Mouse (Mus musculus) liver, postnatal 0 days (tissue): ENCODE data around the gene Insig1. TPM values are rescaled to one million over a fixed set of nuclear protein-coding genes. Genes with fewer than 3 reads are reported as not detected.
A peak's percentile ranks its signal among the peaks of the same experiment; 100 is the strongest.

Experiments
- ATAC-seq: fragments of 200-750 bp; cut with Nextera tagmentation; 2 replicates; pipeline ENCODE4 v1.8.0; 2017; ENCODE audit warnings: mild to moderate bottlenecking, moderate library complexity
- DNase-seq: peaks from one replicate; pipeline ENCODE4 v3.0.0-alpha.2; 2016
- H3K27ac ChIP-seq: fragments of 300-500 bp; sonication (generic); 2 replicates; pipeline ENCODE4 v1.5.1; 2014; ENCODE audit warnings: antibody characterized with exemption, moderate library complexity, mild to moderate bottlenecking, low read depth
- H3K27me3 ChIP-seq: fragments of 300-500 bp; sonication (generic); 2 replicates; pipeline ENCODE4 v1.6.1; 2014; ENCODE audit warnings: low read length, control low read depth, mixed read lengths; ENCODE audit not compliant: insufficient read depth
- H3K36me3 ChIP-seq: fragments of 300-500 bp; sonication (generic); replicated peaks from 2 replicates; pipeline ENCODE4 v1.6.1; 2014; ENCODE audit warnings: mild to moderate bottlenecking, control low read depth, low read length, moderate library complexity, mixed read lengths; ENCODE audit not compliant: insufficient read depth
- H3K4me1 ChIP-seq: fragments of 300-500 bp; sonication (generic); 2 replicates; pipeline ENCODE4 v1.6.1; 2014; ENCODE audit warnings: antibody characterized with exemption, mild to moderate bottlenecking, control low read depth; ENCODE audit not compliant: insufficient read depth
- H3K4me2 ChIP-seq: fragments of 300-500 bp; sonication (generic); 2 replicates; pipeline ENCODE4 v1.6.1; 2014; ENCODE audit warnings: low read depth, mild to moderate bottlenecking, low read length, moderate library complexity, mixed read lengths
- H3K4me3 ChIP-seq: fragments of 300-500 bp; sonication (generic); 2 replicates; pipeline ENCODE4 v1.5.1; 2014; ENCODE audit warnings: low read depth, low read length
- H3K9ac ChIP-seq: fragments of 300-500 bp; sonication (generic); replicated peaks from 2 replicates; pipeline ENCODE4 v1.6.1; 2014; ENCODE audit warnings: mild to moderate bottlenecking, moderate library complexity
- H3K9me3 ChIP-seq: fragments of 300-500 bp; sonication (generic); 2 replicates; pipeline ENCODE4 v1.6.1; 2016; ENCODE audit warnings: mild to moderate bottlenecking, control low read depth, low read length, mixed read lengths
- CTCF ChIP-seq: sonication (generic); IDR thresholded peaks from 2 replicates; pipeline ENCODE4 v1.5.1; 2016; ENCODE audit warnings: antibody characterized with exemption, low read depth
- EP300 ChIP-seq: IDR thresholded peaks from 2 replicates; pipeline ENCODE4 v1.6.1; 2016; ENCODE audit warnings: antibody characterized with exemption, low read depth, mild to moderate bottlenecking
- WGBS: fragments of 180-500 bp; shearing (Covaris S2); extraction: QIAGEN DNeasy Blood & Tissue Kit; methylation state at CpG from one replicate; pipeline ENCODE4 v1.1.7; 2014; ENCODE audit not compliant: insufficient replicate concordance; 5-methylcytosine and 5-hydroxymethylcytosine counted together
- polyA plus RNA-seq: library from polyadenylated mRNA; unstranded; fragments of >200 nt; fragmentation: Nextera tagmentation; extraction: Ambion mirVana; gene quantifications from 2 replicates; pipeline ENCODE4 v1.2.1, GENCODE M21; 2015

Insig1 gene
- polyA plus RNA-seq, 1 experiment from 2014 or later, result 36.3 TPM

- TF ChIP-seq CTCF (no peak), EP300 (no peak)
- H3K27ac ChIP-seq, result peak overlapping the region; percentile 71; the same call in 1 of the 2 replicates
- WGBS, result 69% methylated on average over 1 of the region's 1 CpGs
Observed at GRCm38 (mm10) chr5:28036011-28036410, 35.2 kb upstream of the Insig1 start.

GRCm38 (mm10) chr5:28036518-28036917, 34.6 kb upstream of the Insig1 start:
- ATAC-seq (peak; percentile 58), DNase-seq (no peak)
- no peaks in the 10 kb centered on the region for H3K36me3 ChIP-seq
- no peak overlapping the region for H3K4me3 ChIP-seq
- 42% methylated on average over 1 of the region's 1 CpGs for WGBS
- no peak overlapping the region for H3K4me2 ChIP-seq
- TF ChIP-seq CTCF (no peak), EP300 (peak; percentile 56; the same call in 1 of the 2 replicates)
- peaks cover 24% of the 10 kb centered on the region for H3K4me1 ChIP-seq
- H3K9me3 ChIP-seq, result no peaks in the 10 kb centered on the region
- H3K27me3 ChIP-seq, result no peaks in the 10 kb centered on the region
- H3K27ac ChIP-seq, result peak overlapping the region; percentile 75
- no peak overlapping the region for H3K9ac ChIP-seq

More at GRCm38 (mm10) chr5:28036011-28036410, 35.2 kb upstream of the Insig1 start:
- no peak for ATAC-seq
- DNase-seq, result no peak
- no peak overlapping the region for H3K4me3 ChIP-seq
- H3K27me3 ChIP-seq, result no peaks in the 10 kb centered on the region
- H3K9ac ChIP-seq, result no peak overlapping the region
- H3K36me3 ChIP-seq, result no peaks in the 10 kb centered on the region
- H3K4me2 ChIP-seq, result no peak overlapping the region
- H3K9me3 ChIP-seq, result no peaks in the 10 kb centered on the region
- H3K4me1 ChIP-seq, result peaks cover 24% of the 10 kb centered on the region

GRCm38 (mm10) chr5:28037172-28037591, 34.0 kb upstream of the Insig1 start:
- WGBS, result 14% methylated on average over 3 of the region's 3 CpGs
- peaks cover 24% of the 10 kb centered on the region for H3K4me1 ChIP-seq
- H3K27ac ChIP-seq, result peak overlapping the region; percentile 75
- DNase-seq, result no peak
- no peak overlapping the region for H3K4me3 ChIP-seq
- peak; percentile 24; the same call in 1 of the 2 replicates for ATAC-seq
- H3K9me3 ChIP-seq, result no peaks in the 10 kb centered on the region
- H3K9ac ChIP-seq, result no peak overlapping the region; the same call in 1 of the 2 replicates
- H3K27me3 ChIP-seq, result no peaks in the 10 kb centered on the region
- no peaks in the 10 kb centered on the region for H3K36me3 ChIP-seq
- no peak overlapping the region for H3K4me2 ChIP-seq
- TF ChIP-seq EP300, result no peak
- TF ChIP-seq CTCF, result no peak

- no peaks in the 10 kb centered on the region for H3K27me3 ChIP-seq
- no peak overlapping the region for H3K4me3 ChIP-seq
- H3K4me2 ChIP-seq, result no peak overlapping the region
- H3K9me3 ChIP-seq, result no peaks in the 10 kb centered on the region
- peaks cover 24% of the 10 kb centered on the region for H3K4me1 ChIP-seq
- H3K36me3 ChIP-seq, result no peaks in the 10 kb centered on the region
- H3K9ac ChIP-seq, result no peak overlapping the region; the same call in 1 of the 2 replicates
- peak overlapping the region; percentile 75 for H3K27ac ChIP-seq
- DNase-seq (no peak), ATAC-seq (no peak)
- TF ChIP-seq EP300 (no peak), CTCF (no peak)
- WGBS, result 29% methylated on average over 5 of the region's 5 CpGs
Observed at GRCm38 (mm10) chr5:28037639-28038038, 33.5 kb upstream of the Insig1 start.

GRCm38 (mm10) chr5:28038115-28038514, 33.0 kb upstream of the Insig1 start:
- DNase-seq (peak; percentile 84), ATAC-seq (peak; percentile 81)

GRCm38 (mm10) chr5:28039746-28040655, 31.2 kb upstream of the Insig1 start:
- Histone ChIP-seq H3K36me3 (no peaks in the 10 kb centered on the region), H3K9me3 (no peaks in the 10 kb centered on the region), H3K4me2 (no peak overlapping the region), H3K27ac (peak overlapping the region; percentile 71), H3K9ac (no peak overlapping the region), H3K27me3 (no peaks in the 10 kb centered on the region), H3K4me3 (no peak overlapping the region), H3K4me1 (peaks cover 20% of the 10 kb centered on the region)
- 61% methylated on average over 7 of the region's 7 CpGs for WGBS
- no peak for DNase-seq
- TF ChIP-seq EP300 (no peak), CTCF (no peak)
- ATAC-seq, result no peak

More at GRCm38 (mm10) chr5:28038115-28038514, 33.0 kb upstream of the Insig1 start:
- H3K4me3 ChIP-seq, result no peak overlapping the region
- H3K36me3 ChIP-seq, result no peaks in the 10 kb centered on the region
- H3K9ac ChIP-seq, result no peak overlapping the region
- no peaks in the 10 kb centered on the region for H3K27me3 ChIP-seq
- 39% methylated on average over 2 of the region's 2 CpGs for WGBS
- H3K9me3 ChIP-seq, result no peaks in the 10 kb centered on the region
- no peak overlapping the region for H3K4me2 ChIP-seq
- TF ChIP-seq EP300 (0 out of 2 replicates have a peak, but pooled peaks have one; percentile 37), CTCF (no peak)
- H3K4me1 ChIP-seq, result peaks cover 24% of the 10 kb centered on the region
- H3K27ac ChIP-seq, result peak overlapping the region; percentile 75
